Mouse (Mus musculus) megakaryocyte, embryonic 14.5 days (primary cell): ENCODE results near the gene Nek2. TPM values are rescaled to one million over a fixed set of nuclear protein-coding genes. Genes with fewer than 3 reads are reported as not detected.

Experiments used
- H3K27me3 ChIP-seq: replicated peaks from 2 replicates; pipeline ENCODE3; 2012; ENCODE audit warnings: inconsistent platforms
- H3K36me3 ChIP-seq: replicated peaks from 2 replicates; pipeline ENCODE3; 2012; ENCODE audit warnings: low read length, inconsistent platforms, mixed read lengths
- H3K4me1 ChIP-seq: 2 replicates; pipeline ENCODE4 v1.6.1; 2012; ENCODE audit warnings: inconsistent platforms
- H3K4me3 ChIP-seq: replicated peaks from 2 replicates; pipeline ENCODE3; 2012; ENCODE audit warnings: moderate library complexity, mild to moderate bottlenecking, inconsistent platforms
- H3K9me3 ChIP-seq: 2 replicates; pipeline ENCODE4 v1.6.1; 2012; ENCODE audit warnings: inconsistent platforms
- FLI1 ChIP-seq: IDR thresholded peaks from 2 replicates; pipeline ENCODE4 v1.6.1; 2012; ENCODE audit warnings: low read length, inconsistent platforms, mixed read lengths
- GATA1 ChIP-seq: IDR thresholded peaks from 3 replicates; pipeline ENCODE4 v1.6.1; 2012; ENCODE audit warnings: mixed read lengths, low read length, inconsistent platforms, borderline replicate concordance
- polyA plus RNA-seq: library from polyadenylated mRNA; stranded (reverse); fragments of >175 nt; gene quantifications from 2 replicates; pipeline ENCODE4 v1.2.3, GENCODE M21; 2012; ENCODE audit warnings: low replicate concordance; ENCODE audit not compliant: insufficient read depth

The Nek2 gene
- polyA plus RNA-seq, 1 experiment, result 1.7 TPM

GRCm38 (mm10) chr1:191796238-191796896, 24.9 kb upstream of the Nek2 start:
- H3K27me3 ChIP-seq, result peaks cover 8% of the 10 kb centered on the region
- H3K36me3 ChIP-seq, result no peaks in the 10 kb centered on the region
- H3K4me3 ChIP-seq, result no peak overlapping the region
- TF ChIP-seq GATA1 (no peak), FLI1 (no peak)
- peaks cover 33% of the 10 kb centered on the region for H3K4me1 ChIP-seq
- H3K9me3 ChIP-seq, result peaks cover 33% of the 10 kb centered on the region

GRCm38 (mm10) chr1:191802093-191802819, 19.0 kb upstream of the Nek2 start:
- Histone ChIP-seq H3K9me3 (peaks cover 50% of the 10 kb centered on the region), H3K36me3 (no peaks in the 10 kb centered on the region), H3K4me3 (no peak overlapping the region), H3K4me1 (peaks cover 43% of the 10 kb centered on the region), H3K27me3 (peaks cover 17% of the 10 kb centered on the region)
- no peak for TF ChIP-seq GATA1
- no peak for TF ChIP-seq FLI1

- Histone ChIP-seq H3K9me3 (peaks cover 48% of the 10 kb centered on the region), H3K4me1 (peaks cover 36% of the 10 kb centered on the region), H3K27me3 (peaks cover 17% of the 10 kb centered on the region), H3K36me3 (no peaks in the 10 kb centered on the region), H3K4me3 (no peak overlapping the region)
- TF ChIP-seq FLI1 (no peak), GATA1 (no peak)
These were observed 18.2 kb upstream of the Nek2 start for GRCm38 (mm10) chr1:191802820-191803655.

- Histone ChIP-seq H3K36me3 (no peaks in the 10 kb centered on the region), H3K9me3 (peaks cover 37% of the 10 kb centered on the region), H3K27me3 (peaks cover 19% of the 10 kb centered on the region), H3K4me3 (no peak overlapping the region), H3K4me1 (peaks cover 31% of the 10 kb centered on the region)
- TF ChIP-seq GATA1, result no peak
- TF ChIP-seq FLI1, result no peak
These were observed 16.5 kb upstream of the Nek2 start for GRCm38 (mm10) chr1:191804747-191805146.

GRCm38 (mm10) chr1:191805788-191806187, 15.5 kb upstream of the Nek2 start:
- Histone ChIP-seq H3K9me3 (peaks cover 36% of the 10 kb centered on the region), H3K4me3 (no peak overlapping the region), H3K27me3 (peaks cover 21% of the 10 kb centered on the region), H3K4me1 (peaks cover 31% of the 10 kb centered on the region), H3K36me3 (no peaks in the 10 kb centered on the region)
- TF ChIP-seq FLI1, result no peak

- Histone ChIP-seq H3K9me3 (peaks cover 40% of the 10 kb centered on the region), H3K4me3 (no peak overlapping the region), H3K4me1 (peaks cover 31% of the 10 kb centered on the region), H3K27me3 (peaks cover 26% of the 10 kb centered on the region), H3K36me3 (no peaks in the 10 kb centered on the region)
- TF ChIP-seq FLI1 (no peak), GATA1 (no peak)
These were observed 14.5 kb upstream of the Nek2 start for GRCm38 (mm10) chr1:191806740-191807139.

GRCm38 (mm10) chr1:191807979-191808378, 13.3 kb upstream of the Nek2 start:
- peaks cover 29% of the 10 kb centered on the region for H3K4me1 ChIP-seq

GRCm38 (mm10) chr1:191808688-191809223, 12.5 kb upstream of the Nek2 start:
- H3K9me3 ChIP-seq, result peaks cover 34% of the 10 kb centered on the region
- peaks cover 23% of the 10 kb centered on the region for H3K27me3 ChIP-seq
- peaks cover 22% of the 10 kb centered on the region for H3K4me1 ChIP-seq
- no peaks in the 10 kb centered on the region for H3K36me3 ChIP-seq
- no peak overlapping the region for H3K4me3 ChIP-seq
- no peak for TF ChIP-seq GATA1
- TF ChIP-seq FLI1, result no peak

More at GRCm38 (mm10) chr1:191807979-191808378, 13.3 kb upstream of the Nek2 start:
- TF ChIP-seq FLI1 (no peak), GATA1 (no peak)
- Histone ChIP-seq H3K27me3 (peaks cover 25% of the 10 kb centered on the region), H3K4me3 (no peak overlapping the region), H3K36me3 (no peaks in the 10 kb centered on the region), H3K9me3 (peaks cover 34% of the 10 kb centered on the region)

GRCm38 (mm10) chr1:191811774-191812173, 9.5 kb upstream of the Nek2 start:
- Histone ChIP-seq H3K27me3 (peaks cover 15% of the 10 kb centered on the region), H3K4me1 (peaks cover 4% of the 10 kb centered on the region), H3K4me3 (no peak overlapping the region), H3K9me3 (peaks cover 25% of the 10 kb centered on the region), H3K36me3 (no peaks in the 10 kb centered on the region)
- TF ChIP-seq FLI1, result no peak
- no peak for TF ChIP-seq GATA1
